Mouse (Mus musculus): Measurements from ENCODE around the gene Gm21992.

The Gm21992 gene

DNA sequence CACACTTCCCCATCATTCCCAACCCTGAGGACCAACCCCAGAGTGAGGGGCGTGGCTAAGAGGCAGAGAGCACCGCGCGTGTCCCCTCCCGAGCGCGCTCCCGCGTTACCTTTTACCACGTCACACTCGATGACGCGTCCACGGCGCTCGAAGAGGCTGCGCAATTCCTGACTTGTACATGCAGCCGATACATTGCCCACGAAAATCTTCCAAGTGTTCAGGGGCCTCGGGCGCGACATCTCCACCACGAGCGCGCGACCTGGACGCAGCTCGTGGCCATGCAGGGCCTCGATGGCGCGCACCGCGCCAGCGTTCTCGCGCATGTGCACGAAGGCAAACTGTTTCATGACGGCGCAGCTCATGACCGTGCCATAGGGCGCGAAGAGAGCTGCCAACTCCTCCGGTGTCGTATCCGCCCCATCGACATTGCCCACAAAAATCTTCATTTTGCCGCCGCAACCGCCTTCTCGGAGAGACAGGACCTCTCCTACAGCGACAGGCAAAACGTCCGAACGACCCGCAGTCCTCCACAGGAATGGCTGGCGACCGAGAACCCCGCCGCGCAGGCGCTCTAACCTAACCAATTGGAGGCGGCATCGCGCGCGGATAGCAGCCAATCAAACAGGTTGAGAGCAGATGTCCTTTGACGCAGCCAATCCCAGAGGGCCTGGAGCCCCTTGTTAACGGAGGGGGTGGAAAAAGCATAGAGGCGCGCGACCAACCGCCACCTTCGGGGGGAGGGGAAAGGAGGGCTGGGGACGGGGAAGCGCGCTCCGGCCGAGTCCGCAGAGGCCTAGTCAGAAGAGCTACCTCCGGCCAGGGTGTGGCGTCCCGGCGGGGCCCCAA lies at the start of gene Gm21992, which contains the start of gene Rbm14:
TSS of gene Gm21992 (minus strand) at position 550 of the 846 bp plus-strand sequence.
TSS of gene Rbm14 (minus strand) at position 572 of the 846 bp plus-strand sequence.
- DNase-seq, result peak; percentile 99

DNA sequence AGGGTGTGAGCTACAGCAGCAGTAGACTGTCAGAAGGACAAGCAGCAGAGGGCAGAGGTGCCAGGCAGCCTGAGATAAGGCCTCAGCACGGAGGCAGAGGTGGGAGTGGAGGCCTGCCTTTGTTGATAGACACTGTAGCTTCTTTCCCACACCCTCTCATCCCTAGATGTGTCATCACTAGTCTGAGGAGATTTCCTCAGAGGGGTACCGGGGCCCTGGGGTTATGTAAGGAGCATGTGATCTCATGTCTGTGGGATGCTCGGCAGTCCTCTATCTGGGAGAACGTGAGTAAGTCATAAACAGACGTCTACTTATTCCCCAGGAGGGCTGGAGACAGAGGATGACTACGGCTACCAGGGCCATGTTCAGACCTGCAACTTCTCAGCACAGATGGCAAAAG lies 47.7 kb upstream of the Gm21992 start:
- DNase-seq, result no peak

DNA sequence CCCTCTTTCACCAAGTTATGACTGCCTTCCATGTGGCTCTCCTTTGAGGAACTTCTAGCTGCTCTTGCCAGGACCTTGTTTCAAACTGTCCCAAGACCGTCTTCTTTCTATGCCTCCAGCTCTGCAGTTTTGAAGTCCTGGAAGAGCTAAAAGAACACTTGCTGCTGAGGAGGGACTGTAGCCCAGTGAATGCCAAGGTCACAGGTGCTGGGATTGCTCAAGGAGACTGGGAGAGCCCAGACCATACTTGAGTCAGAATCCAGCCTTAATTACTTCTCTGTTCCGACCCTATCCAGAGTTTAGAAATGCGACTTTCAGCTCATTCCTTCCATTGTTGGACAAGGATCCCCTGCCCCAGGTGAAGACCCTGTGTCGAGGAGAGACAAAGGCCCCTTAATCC lies 44.5 kb upstream of the Gm21992 start:
- no peak for DNase-seq

DNA sequence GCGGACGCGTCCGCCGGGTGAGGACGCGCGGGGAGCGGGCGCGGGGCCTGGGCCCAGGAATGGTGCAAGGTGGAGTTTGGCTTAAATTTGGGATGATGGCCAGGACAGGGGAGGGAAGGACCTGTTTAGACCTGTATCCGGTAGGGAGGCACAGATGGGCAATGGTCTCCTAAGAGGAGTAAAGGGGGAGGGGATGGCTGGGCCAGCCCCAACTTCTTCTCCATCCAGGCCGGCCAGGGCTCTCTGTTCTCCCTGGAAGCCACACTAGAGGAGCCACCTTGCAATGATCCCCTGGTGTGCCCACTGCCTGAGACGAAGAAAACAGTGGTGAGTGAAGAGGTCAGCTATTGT lies 44.0 kb upstream of the Gm21992 start:
- DNase-seq, result no peak

DNA sequence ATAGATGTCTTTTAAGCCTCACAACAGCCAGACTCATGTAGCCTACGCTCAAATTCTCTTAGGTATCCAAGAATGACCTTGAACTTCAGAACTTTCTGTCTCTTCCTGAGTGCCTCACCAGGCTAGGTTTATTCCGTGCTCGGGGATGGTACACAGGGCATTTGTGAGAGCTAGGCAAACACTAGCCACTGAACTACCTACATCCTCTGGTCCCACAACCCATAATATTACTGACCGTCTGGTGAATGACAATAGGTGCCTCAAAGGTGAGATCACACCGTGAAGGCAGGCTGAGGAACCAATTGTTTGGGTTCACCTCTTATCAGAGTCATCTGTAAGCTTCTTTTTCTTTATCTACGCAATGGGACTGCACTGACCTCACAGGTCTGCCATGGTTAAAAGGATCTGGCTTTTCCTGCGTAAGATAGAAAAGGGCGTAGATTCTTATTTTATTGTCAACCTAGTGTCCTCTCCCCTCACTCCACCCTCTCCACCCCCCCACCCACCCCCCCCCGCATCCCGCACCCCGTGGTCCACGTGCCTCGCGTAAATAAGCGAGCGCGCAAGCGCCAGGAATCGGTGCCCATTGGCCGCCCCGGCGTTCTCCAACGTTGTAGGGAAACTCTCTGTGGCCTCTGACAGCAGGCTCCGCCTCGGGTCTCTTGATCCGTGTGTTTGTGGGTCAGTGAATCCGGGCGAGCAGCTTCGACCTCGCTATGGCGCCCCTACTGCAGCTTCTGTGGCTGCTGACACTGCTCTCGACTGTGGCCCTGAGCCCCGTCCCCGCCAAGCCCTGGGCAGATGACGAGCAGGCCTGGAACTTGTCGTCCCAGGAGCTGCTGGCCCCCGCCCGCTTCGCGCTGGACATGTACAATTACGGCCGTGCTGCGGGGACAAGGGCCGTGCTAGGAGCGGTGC lies 43.4 kb upstream of the Gm21992 start, which contains the start of gene Ctsf:
TSS of gene Ctsf (plus strand) at position 579 of the 918 bp plus-strand sequence.
- DNase-seq, result peak; percentile 95

DNA sequence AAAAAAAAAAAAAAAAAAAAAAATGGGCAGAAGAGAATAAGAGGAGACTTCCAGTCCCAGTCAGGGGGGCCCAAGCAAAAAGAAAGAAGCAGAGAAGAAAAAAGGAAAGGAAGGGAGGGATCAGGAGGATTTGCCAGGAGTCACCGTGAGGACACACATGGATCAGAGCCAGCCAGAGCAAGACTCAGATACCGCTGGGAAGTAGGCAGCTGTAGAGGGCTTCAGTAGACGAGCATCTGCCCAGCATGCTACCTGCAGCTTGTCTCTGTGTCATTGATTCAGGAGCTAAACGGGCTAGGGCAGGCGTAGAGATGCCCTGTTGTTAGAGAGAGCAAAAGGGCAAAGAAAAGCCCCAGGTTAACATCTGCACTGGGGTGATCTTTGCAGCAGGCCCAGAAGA lies 38.9 kb upstream of the Gm21992 start:
- no peak for DNase-seq

DNA sequence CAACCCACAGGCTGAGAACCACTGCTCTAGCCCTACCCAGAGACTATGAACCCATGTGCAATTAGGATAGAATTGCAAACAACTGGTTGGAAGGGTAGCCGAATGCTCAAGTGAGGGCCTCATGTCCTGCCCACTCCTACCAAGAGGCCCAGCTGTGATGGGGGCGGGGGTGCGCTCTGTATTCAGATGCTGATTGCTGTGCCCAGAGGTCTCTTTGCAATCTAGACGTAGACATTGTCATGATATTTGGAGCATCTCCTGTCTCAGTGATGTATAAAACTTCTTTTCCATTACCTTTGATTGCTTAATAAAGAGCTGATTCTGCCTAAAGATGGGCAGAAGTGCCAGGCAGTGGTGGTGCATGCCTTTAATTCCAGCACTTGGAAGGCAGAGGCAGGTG lies 38.4 kb upstream of the Gm21992 start:
- no peak for DNase-seq

DNA sequence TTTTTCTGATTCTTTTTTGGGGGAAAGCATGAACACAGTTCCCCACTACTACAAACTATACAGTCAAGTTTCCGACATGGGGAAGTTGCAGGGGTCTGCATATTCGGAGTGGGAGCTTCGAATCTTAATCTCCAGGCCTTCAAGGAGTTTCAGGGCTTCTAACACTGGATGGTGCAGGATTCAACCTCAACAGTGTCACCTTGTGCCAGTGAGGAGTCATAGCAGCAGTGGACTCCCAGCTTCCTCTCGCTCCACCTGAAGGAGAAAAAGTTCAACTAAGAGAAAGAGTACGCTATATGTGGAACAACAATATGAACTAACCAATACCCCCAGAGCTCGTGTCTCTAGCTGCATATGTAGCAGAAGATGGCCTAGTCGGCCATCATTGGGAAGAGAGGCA lies 36.1 kb upstream of the Gm21992 start:
- peak; percentile 61 for DNase-seq

DNA sequence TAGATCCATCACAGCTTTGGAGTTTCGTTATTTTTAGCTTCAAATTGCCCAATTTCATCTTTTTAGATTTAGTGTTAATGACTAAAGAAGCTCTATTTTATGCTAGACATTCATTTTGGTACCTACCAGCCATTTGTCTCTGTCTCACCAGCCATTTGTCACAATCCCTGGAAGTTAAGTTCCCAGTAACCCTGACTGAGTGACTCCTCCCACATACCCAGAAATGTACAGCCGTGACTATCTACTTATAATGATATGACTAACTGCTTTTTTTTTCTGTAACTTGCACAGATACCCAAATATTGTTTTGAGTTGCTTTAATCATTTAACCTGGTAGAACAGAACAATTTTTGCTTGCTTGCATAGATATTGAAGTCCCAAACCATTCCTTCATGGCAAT lies 34.4 kb upstream of the Gm21992 start:
- DNase-seq, result no peak

DNA sequence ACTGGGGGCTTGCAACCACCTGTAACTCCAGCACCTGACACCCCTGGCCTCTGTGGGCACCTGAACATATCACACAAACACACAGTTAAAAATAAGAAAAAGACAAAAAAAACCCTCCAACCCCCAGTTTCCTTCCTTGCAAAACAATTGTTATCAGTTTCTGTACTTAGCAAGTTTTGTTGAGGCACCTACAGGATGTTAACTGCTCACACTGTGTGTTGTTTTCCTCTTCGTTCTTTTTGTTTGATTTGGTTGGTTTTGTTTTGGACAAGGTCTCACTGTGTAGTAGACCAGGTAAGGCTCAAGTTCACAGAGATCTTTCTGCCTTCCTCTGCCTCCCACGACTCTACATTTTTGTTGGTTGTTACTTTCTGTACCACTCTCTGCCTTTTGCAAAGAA lies 31.2 kb upstream of the Gm21992 start:
- DNase-seq, result no peak

DNA sequence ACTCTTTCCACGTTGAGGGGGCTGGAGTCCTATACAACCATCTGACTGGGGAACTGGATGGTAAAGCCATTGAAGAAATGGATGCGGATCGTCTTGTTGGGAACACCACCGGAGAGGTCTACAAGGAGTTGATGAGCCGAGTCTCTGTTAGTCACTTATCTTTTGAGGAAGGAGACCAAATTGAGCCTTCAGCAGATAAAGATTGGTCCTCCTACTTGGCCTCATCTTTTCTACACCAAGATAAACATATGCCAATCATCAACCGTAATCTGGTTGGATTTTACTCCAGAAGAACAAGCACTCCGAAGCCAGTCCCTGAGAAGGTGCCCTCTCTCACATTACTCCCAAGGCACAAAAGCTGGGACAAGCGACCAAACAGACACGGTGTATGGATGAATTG lies 29.4 kb upstream of the Gm21992 start:
- no peak for DNase-seq

DNA sequence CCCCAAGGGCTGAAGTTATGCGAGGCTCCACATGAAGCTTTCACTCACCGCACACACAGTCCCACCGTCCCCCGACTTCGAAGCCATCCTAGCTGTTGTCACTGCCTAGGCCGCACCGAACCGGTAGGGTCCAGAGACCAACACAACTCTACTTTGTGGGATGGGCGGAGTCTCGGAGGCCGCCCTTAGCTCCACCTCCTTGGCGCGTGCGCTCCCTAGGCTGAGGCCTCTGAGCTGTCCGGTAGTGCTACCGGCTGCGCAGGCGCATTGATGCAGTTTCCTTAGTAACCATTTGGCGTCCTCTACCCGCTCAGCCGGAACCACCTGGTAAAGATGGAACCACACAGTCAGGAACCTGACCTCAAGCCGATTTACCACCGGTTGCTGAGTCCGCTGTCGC lies 27.7 kb upstream of the Gm21992 start, which contains the start of the genes Ccs and Ccdc87:
TSS of gene Ccs (minus strand) at position 184 of the 400 bp plus-strand sequence.
TSS of gene Ccdc87 (plus strand) at position 218 of the 400 bp plus-strand sequence.
- peak; percentile 99 for DNase-seq

DNA sequence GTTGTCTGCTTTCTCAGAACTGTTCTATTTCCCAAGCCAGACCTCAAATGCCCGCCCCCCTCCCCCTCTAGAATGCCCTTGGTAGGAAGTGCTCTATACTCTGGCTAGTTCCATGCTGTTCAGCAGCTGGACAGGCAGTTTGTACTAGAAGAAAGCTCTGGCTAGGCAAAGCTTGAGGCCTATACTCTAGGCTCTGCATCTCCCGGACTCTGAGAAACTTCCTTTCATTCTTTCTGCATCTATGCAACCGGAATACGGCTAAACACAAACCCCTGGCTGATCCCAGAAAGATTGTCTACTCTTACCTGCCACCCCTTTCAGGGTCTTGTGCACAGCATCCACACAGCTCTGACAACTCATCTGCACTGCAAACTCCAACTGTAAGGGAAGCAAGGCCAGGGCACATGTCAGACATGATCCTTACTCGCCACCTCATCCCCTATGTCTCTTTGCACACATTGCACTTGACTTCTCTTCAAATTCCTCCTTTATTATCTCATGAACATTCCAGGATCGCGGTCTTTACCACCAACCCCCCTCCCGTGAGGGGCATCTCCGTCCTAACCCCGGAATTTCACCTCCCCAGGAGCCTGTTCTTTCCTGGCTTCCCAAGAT lies 27.2 kb upstream of the Gm21992 start:
- DNase-seq, result no peak

DNA sequence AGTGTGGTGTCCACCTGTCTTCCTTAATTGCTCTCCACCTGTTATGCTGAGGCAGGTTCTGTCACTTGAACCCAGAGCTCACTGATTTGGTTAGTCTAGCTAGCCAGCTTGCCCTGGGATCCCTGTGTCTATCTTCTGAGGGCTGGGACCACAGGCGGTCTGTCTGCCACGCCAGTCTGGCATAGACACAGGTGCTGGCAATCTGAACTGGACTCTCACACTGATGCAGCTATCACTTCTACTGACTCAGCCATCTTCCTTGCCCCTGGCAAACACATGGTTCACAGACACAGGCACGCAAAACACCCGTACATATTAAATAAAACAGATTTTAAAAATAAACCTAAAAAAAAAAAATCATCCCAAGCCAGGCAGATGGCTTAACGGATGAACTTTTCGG lies 25.6 kb upstream of the Gm21992 start:
- no peak for DNase-seq

DNA sequence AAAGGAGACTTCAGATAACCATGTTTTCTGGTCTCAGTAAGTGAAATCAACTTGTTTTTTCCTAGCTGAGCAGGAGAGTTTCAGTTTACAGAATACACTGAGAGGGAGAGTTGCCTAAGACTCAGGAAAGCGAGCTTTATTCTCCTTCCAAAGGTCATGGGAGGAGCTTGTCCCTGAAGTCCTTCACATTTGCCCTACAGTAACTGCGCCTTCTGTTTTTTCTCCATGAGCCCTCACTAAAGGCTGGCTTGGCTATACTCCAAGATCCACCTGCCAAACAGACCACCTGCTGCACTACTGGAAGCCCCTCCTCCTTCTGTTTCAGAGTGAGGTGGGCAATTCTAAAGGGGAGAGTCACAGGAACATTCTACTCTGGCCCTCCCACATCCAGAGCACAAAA lies 24.7 kb upstream of the Gm21992 start:
- DNase-seq, result peak; percentile 60

DNA sequence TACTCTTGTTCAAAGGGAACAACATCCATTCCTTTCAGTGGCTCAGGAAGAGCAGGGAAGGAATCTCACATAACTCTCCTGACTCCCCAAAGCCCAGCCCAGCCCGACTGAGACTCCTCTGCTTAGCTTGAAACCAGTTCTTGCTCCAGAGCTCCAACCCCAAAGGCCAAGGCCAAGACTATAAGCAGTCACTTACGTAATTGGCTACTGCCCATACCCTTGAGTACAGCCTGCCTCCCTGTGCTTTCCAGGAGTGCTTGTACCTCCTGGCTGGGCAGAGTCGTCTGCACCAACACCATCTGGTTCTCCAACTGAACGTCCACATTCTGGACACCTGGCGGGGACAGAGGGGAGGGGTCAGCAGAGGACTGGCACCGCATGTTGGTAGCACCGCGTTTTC lies 22.6 kb upstream of the Gm21992 start:
- DNase-seq, result no peak

DNA sequence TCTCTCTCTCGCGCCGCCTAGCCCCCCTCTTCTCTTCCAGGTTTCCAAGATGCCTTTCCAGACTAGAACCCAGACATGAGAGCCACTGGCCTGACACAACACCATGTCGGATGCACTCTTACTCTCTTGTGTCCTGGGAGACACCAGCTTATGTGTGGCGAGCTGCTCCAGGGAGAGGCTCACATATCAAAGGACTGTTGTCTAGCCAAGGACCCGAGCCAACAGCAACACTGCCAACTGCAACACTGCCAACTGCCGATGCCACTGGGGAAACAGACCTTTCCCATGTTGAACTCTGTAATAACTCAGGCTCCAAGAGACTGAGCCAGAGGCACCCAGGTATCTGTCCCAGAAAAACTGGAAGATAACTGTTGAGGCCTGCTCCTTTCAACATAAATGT lies 17.7 kb upstream of the Gm21992 start:
- peak; percentile 73 for DNase-seq

DNA sequence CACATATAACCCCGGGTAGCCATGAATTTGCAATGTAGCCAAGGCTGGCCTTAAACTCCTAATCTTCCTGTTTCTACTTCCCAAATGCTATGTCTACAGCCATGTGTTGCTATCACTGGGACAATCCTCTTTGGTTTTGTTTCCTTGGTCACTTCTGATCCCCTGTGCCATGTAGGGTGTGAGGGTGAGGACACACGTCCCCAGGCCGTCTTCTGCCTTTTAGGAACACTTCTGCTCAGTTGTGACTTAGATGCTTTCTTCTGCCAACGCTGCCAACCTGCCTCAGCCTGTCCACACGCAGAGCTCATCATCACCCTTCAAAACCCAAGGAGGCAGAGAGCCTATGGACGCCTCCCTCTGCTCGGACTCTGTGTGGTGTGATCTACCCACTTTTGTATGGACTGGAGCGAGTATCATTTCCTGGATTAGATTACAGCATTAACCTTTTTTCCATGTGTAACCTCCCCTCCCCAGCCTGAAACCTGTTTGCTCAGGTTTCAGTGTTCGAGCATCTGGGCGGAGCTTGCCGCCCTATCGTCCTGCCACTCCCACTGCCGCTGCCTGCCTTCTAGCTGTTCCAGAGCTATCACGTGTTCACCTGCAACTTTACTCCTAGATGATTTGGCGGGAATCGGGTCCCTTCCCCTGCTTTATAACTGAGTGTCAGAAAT lies 17.2 kb upstream of the Gm21992 start:
- peak; percentile 79 for DNase-seq

DNA sequence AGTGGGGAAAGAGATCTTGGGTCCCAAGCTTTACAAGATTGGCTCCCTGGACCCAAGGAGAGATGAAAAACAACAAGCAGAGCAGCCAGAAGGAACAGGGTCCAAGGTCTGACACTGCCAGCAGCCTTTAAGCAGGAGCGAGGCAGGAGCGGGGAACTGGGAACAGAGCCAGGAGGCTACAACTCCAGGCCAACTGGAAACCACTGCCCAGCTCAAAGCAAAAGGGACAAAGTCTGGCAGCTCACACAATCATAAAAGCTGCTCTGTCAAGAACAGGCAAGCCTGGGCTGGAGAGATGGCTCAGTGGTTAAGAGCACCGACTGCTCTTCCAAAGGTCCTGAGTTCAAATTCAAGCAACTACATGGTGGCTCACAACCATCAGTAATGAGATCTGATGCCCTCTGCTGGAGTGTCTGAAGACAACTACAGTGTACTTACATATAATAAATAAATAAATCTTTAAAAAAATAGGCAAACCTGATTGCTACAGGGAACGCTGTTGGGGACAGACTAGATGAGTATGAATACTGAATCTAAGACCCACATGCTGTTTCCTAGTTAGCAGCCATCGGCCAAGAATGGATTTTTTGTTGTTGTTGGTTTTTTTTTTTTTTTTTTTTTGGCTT lies 9.4 kb upstream of the Gm21992 start:
- peak; percentile 98 for DNase-seq

DNA sequence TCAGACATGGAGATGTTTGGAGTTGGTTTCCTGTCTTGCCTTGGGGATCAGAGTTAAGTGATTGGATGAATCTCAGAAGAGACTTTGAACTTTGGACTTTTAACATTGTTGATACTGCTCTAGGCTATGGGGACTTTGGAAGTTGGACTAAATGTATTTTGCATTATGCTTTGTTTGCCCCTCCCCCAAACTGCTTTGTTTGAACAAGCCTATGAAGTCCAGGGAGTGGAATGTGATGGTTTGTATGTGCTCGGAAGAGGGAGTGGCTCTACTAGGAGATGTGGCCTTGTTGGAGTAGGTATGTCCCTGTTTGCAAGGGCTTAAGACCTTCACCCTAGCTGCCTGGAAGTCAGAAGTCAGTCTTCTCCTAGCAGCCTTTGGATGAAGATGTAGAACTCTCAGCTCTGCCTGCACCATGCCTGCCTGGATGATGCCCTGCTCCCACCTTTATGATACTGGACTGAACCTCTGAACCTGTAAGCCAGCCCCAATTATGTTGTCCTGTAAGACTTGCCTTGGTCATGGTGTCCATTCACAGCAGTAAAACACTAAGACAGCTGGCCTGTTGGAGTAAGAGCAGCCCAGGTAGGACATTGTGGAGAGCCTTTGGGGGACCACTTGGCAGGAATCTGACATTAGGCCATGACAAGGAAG lies 5.9 kb upstream of the Gm21992 start:
- no peak for DNase-seq

DNA sequence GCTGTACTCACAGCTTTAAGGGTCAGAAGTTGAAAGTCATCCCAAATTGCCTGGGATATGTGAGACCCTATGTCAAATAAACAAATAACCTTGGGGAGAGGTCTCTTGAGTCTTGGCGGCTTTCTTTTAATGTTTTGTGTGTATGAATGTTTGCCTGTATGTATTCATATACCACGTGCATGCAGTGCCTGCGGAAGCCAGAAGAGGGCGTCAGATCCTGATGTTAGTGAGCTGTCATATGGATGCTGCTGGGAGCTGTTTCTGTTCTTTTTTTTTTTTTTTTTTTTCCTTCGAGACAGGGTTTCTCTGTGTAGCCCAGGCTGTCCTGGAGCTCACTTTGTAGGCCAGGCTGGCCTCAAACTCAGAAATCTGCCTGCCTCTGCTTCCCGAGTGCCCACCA lies 1.6 kb upstream of the Gm21992 start:
- DNase-seq, result peak; percentile 30
